Mouse (Mus musculus) kidney, adult 8-10 months (tissue): ENCODE results near the gene Dhx36.

Experiments
- DNase-seq, 2 experiments: peaks; one replicate each; pipeline ENCODE4 v3.0.0; 2022

Gene Dhx36

GRCm38 (mm10) chr3:62418387-62419138 is 88.2 kb downstream of the Dhx36 start:
- no peak for DNase-seq
